Mouse (Mus musculus): ENCODE data around the gene Mea1.
A peak's percentile ranks its signal among the peaks of the same experiment; 100 is the strongest.

Gene Mea1

GRCm38 (mm10) chr17:46678416-46678815 lies at the start of gene Mea1:
Gene Mea1, plus strand, starts transcription at chr17:46678793.
- DNase-seq (ENCODE audit: low read depth, low spot score), result no peak

- DNase-seq (ENCODE audit: low read depth, low spot score), result no peak
These were observed 48.7 kb upstream of the Mea1 start for GRCm38 (mm10) chr17:46629685-46630441.

GRCm38 (mm10) chr17:46636831-46637523 lies 41.6 kb upstream of the Mea1 start:
- DNase-seq (ENCODE audit: low read depth, low spot score), result no peak

GRCm38 (mm10) chr17:46639929-46640328 lies 38.7 kb upstream of the Mea1 start:
- no peak for DNase-seq (ENCODE audit: low read depth, low spot score)

- no peak for DNase-seq (ENCODE audit: low read depth, low spot score)
These were observed 36.5 kb upstream of the Mea1 start for GRCm38 (mm10) chr17:46642060-46642459.

- no peak for DNase-seq (ENCODE audit: low read depth, low spot score)
These were observed 34.3 kb upstream of the Mea1 start for GRCm38 (mm10) chr17:46644152-46644805.

GRCm38 (mm10) chr17:46644916-46645475 lies 33.6 kb upstream of the Mea1 start:
- DNase-seq (ENCODE audit: low read depth, low spot score), result peak; percentile 22

- peak; percentile 96 for DNase-seq (ENCODE audit: low read depth, low spot score)
These were observed 32.9 kb upstream of the Mea1 start, which contains the start of the genes Klc4 and Mrpl2 for GRCm38 (mm10) chr17:46645561-46646321. Gene Klc4, minus strand, starts transcription at chr17:46646022. Gene Mrpl2, plus strand, starts transcription at chr17:46646229.

GRCm38 (mm10) chr17:46646322-46646662 lies 32.3 kb upstream of the Mea1 start:
- no peak for DNase-seq (ENCODE audit: low read depth, low spot score)

GRCm38 (mm10) chr17:46647279-46647678 lies 31.3 kb upstream of the Mea1 start:
- no peak for DNase-seq (ENCODE audit: low read depth, low spot score)

- DNase-seq (ENCODE audit: low read depth, low spot score), result no peak
These were observed 30.2 kb upstream of the Mea1 start for GRCm38 (mm10) chr17:46648436-46648835.

GRCm38 (mm10) chr17:46649811-46650210 lies 28.8 kb upstream of the Mea1 start:
- DNase-seq (ENCODE audit: low read depth, low spot score), result no peak

GRCm38 (mm10) chr17:46650232-46651031 lies 28.2 kb upstream of the Mea1 start, which contains the start of gene Cul7:
Gene Cul7, plus strand, starts transcription at chr17:46650337.
- peak; percentile 54 for DNase-seq (ENCODE audit: low read depth, low spot score)

- no peak for DNase-seq (ENCODE audit: low read depth, low spot score)
These were observed 27.3 kb upstream of the Mea1 start for GRCm38 (mm10) chr17:46651292-46651691.

- no peak for DNase-seq (ENCODE audit: low read depth, low spot score)
These were observed 26.6 kb upstream of the Mea1 start for GRCm38 (mm10) chr17:46651755-46652547.

GRCm38 (mm10) chr17:46656054-46656453 lies 22.5 kb upstream of the Mea1 start:
- no peak for DNase-seq (ENCODE audit: low read depth, low spot score)

GRCm38 (mm10) chr17:46661351-46661750 lies 17.2 kb upstream of the Mea1 start:
- no peak for DNase-seq (ENCODE audit: low read depth, low spot score)

GRCm38 (mm10) chr17:46661981-46662380 lies 16.6 kb upstream of the Mea1 start:
- DNase-seq (ENCODE audit: low read depth, low spot score), result no peak

- no peak for DNase-seq (ENCODE audit: low read depth, low spot score)
These were observed 15.9 kb upstream of the Mea1 start for GRCm38 (mm10) chr17:46662730-46663129.

- DNase-seq (ENCODE audit: low read depth, low spot score), result no peak
These were observed 10.9 kb upstream of the Mea1 start for GRCm38 (mm10) chr17:46667712-46668111.

Measured in c-Kit-negative CD71-positive TER-119-positive erythroid progenitor cells, embryonic 14.5 days (primary cell).